Mouse (Mus musculus) cerebellum, adult 2 months (tissue): ENCODE data around the gene Cadps. TPM values are rescaled to one million over a fixed set of nuclear protein-coding genes. Genes with fewer than 3 reads are reported as not detected.

ENCODE experiments used
- DNase-seq, 2 experiments: peaks; one replicate each; pipeline ENCODE4 v3.0.0; 2021
- H3K27ac ChIP-seq: fragments of 200-500 bp; 2 replicates; pipeline ENCODE4 v1.5.1; 2012; ENCODE audit warnings: low read length, control low read depth, inconsistent platforms; ENCODE audit not compliant: insufficient read depth
- H3K27me3 ChIP-seq: fragments of 200-500 bp; 2 replicates; pipeline ENCODE4 v1.6.1; 2012; ENCODE audit warnings: inconsistent platforms, mild to moderate bottlenecking, low read length, moderate library complexity; ENCODE audit not compliant: control insufficient read depth, insufficient read depth
- H3K4me1 ChIP-seq: fragments of 200-500 bp; 2 replicates; pipeline ENCODE4 v1.6.1; 2011; ENCODE audit warnings: low read length; ENCODE audit not compliant: control insufficient read depth, insufficient read depth
- H3K4me3 ChIP-seq: fragments of 200-500 bp; replicated peaks from 2 replicates; pipeline ENCODE3; 2011; ENCODE audit warnings: mild to moderate bottlenecking, low read depth, low read length, control low read depth; ENCODE audit not compliant: insufficient read depth
- CTCF ChIP-seq: fragments of 200-500 bp; IDR thresholded peaks from 2 replicates; pipeline ENCODE4 v1.5.1; 2011; ENCODE audit warnings: low read depth, mild to moderate bottlenecking, control low read depth, low read length, moderate library complexity, borderline replicate concordance; ENCODE audit not compliant: insufficient read depth
- POLR2A ChIP-seq: fragments of 200-500 bp; IDR thresholded peaks from 2 replicates; pipeline ENCODE4 v1.6.1; 2011; ENCODE audit warnings: low read length, control low read depth, borderline replicate concordance; ENCODE audit not compliant: insufficient read depth
- WGBS: fragments of 180-500 bp; shearing (Covaris S2); methylation state at CpG from one replicate; pipeline ENCODE4 v1.1.7; 2018; 5-methylcytosine and 5-hydroxymethylcytosine counted together
- polyA plus RNA-seq: library from polyadenylated mRNA; depleted of rRNA; stranded (reverse); fragments of >200 nt; gene quantifications from 2 replicates; pipeline ENCODE4 v1.2.3, GENCODE M21; 2012

Cadps gene
- polyA plus RNA-seq, 1 experiment = 165 TPM

DNA sequence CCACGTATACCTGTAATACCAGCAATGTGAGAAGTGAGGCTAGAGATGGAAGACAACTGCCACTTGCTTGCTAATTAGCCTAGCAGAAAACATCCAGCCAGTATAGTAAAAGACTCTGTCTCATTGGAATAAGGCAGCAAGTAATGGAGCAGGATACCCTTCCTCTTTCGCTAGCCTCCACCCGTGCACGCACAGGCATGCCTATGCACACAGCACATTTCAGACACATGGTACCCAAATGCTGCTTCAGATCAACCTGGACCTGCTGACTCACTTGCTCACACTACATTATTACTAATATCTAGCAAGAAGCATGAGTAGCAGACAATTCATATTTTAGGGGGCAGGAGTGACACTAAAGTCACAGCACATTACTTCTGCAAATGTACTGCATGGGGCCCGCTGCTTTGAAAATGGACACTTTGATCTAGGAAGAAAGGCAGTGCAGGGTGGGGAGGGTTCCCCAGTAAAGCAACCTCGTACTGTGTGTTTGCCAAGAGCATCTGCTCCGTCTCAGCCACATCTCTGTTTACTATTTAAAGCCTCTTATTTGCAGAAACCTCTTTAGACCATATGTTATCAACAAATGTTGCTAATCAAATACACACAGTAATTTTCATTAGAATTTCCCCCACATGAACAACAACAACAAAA, 263.8 kb downstream of the Cadps start:
- Histone ChIP-seq H3K4me3 (no peak overlapping the region), H3K27ac (no peak overlapping the region), H3K4me1 (peaks cover 16% of the 10 kb centered on the region), H3K27me3 (no peaks in the 10 kb centered on the region)
- no peak for DNase-seq
- 92% methylated on average over 7 of the region's 7 CpGs for WGBS
- TF ChIP-seq CTCF (no peak), POLR2A (no peak)

DNA sequence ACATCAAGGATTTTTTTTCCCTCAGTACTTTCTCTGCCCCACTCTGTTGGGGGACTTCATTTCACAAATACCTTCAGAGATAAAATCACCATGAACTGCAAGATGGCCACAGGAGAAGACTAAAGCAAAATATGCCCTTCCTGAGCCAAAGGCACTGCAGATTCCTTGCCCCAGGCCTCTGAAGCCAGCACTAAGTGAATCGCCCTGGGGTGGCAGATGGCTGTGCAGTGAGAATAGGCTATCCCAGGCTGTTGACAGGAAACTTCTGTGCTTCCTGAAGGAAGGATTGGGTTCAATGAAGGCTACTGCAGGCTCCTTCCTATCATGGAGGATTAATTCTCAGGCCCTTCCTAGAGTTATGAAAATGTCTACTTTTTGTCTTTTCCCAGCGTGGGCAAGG, 268.4 kb downstream of the Cadps start:
- H3K4me1 ChIP-seq = peaks cover 3% of the 10 kb centered on the region
- DNase-seq = peak; percentile 27 to 57
- no peak for TF ChIP-seq POLR2A
- TF ChIP-seq CTCF = no peak
- H3K27ac ChIP-seq = no peak overlapping the region
- no peaks in the 10 kb centered on the region for H3K27me3 ChIP-seq
- H3K4me3 ChIP-seq = no peak overlapping the region
- WGBS = 58% methylated on average over 2 of the region's 2 CpGs

DNA sequence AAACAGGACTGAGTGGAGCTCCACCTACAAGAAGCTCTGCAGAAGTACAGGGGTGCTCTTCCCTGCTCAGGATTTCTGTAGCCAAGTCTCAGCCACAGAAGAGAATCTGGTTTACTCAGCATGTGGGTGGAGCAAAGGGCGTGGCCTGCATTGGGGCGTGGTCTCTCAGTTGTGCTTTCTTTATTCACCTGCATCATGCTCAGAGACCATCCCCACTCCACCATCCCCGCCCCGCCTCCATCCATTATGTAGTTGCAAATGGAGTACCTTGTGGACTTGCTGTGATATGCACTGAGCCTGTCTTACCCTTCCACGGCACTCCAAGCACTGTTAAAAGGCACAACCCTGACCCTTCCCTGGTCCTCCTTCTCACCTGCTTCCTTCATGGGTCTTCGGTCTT, 271.5 kb downstream of the Cadps start:
- H3K27me3 ChIP-seq = no peaks in the 10 kb centered on the region
- H3K4me1 ChIP-seq = no peaks in the 10 kb centered on the region; the same call in none of the 2 replicates
- TF ChIP-seq CTCF (no peak), POLR2A (no peak)
- H3K27ac ChIP-seq = no peak overlapping the region
- WGBS = 71% methylated on average over 6 of the region's 6 CpGs
- DNase-seq = no peak
- H3K4me3 ChIP-seq = no peak overlapping the region

DNA sequence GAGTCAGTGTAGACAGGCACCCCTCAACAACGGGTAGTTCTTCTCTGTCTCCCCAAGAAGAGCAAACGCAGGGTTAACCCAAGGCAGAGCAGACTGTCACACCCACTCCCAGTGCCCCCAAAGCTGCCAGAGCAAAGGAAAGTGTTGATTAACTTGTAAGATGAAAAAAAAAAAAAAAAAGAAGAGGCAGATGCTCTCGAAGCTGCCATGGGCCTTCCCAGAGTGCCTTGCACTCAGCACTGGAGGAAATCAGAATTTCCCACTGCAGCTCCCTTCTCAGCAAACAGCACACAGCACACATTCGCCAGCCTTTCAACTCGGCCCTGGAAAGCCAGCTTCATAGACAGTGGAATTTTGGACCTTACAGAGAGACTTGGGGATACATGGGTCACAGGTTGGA, 271.9 kb downstream of the Cadps start:
- 75% methylated on average over 5 of the region's 5 CpGs for WGBS
- Histone ChIP-seq H3K27me3 (no peaks in the 10 kb centered on the region), H3K4me3 (no peak overlapping the region), H3K27ac (no peak overlapping the region), H3K4me1 (no peaks in the 10 kb centered on the region; the same call in 1 of the 2 replicates)
- TF ChIP-seq POLR2A (no peak), CTCF (no peak)
- DNase-seq = no peak

DNA sequence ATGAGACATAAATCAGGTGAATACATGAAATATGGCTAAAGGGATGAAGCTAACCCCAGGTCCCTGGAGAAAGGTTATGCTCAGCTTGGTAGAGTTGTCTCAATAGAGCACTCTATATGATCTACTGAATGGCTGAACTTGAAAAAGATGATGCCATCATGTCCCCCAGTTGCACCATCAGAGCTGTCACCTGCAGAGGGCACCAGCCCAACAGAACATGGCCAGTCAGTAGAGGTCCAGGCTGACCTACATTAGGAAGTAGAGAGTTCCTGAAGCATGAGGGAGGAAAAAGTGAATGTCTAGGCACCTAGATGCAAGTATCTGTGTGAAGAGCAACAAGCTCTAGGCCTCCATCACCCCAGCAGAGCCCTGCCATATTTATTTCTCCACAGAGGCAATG, 273.6 kb downstream of the Cadps start:
- DNase-seq = no peak
- no peak overlapping the region for H3K4me3 ChIP-seq
- no peaks in the 10 kb centered on the region for H3K4me1 ChIP-seq
- no peak overlapping the region for H3K27ac ChIP-seq
- H3K27me3 ChIP-seq = no peaks in the 10 kb centered on the region
- no peak for TF ChIP-seq POLR2A
- peak; percentile 40; the same call in 1 of the 2 replicates for TF ChIP-seq CTCF

DNA sequence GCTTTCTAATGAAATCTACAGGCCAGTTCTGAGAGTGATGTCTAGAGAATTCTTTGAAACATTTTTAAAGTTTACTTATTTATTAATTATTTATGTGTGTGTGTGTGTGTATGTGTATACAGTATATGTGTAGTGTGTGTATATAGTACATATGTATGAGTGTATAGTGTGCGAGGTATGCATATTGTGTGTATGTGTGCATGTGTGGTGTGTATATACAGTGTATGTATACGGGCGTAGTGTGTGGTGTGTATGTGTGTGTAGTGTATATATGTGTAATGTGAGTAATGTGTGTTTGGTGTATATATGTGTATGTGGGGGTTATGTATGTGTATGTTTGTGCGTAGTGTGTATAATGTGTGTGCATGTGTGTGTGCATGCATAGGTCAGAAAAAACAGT, 275.4 kb downstream of the Cadps start:
- Histone ChIP-seq H3K27ac (no peak overlapping the region), H3K4me3 (no peak overlapping the region), H3K27me3 (no peaks in the 10 kb centered on the region), H3K4me1 (no peaks in the 10 kb centered on the region)
- TF ChIP-seq POLR2A = no peak
- no peak for TF ChIP-seq CTCF
- WGBS = 97% methylated on average over 4 of the region's 4 CpGs
- no peak for DNase-seq

DNA sequence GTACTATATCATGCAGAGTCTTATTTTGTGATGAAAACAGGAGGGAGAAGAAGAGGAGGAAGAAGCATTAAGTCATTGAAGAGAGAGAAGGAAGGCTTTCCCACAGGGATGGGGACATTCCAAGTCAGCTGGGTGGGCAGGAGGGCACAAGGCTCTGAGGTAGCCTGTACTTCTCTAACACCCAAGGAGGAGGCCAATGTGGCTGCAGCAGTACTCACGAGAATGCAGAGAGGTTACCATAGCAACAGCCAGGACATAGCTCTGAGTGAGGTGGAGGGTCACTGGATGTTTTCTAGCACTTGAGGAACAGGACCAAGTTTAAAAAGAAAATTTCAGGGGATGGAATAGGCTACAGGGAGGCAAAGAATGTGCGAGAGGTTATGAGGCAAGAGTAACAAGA, 281.1 kb downstream of the Cadps start:
- H3K27ac ChIP-seq = no peak overlapping the region
- WGBS = 83% methylated on average over 2 of the region's 2 CpGs
- no peak for TF ChIP-seq CTCF
- TF ChIP-seq POLR2A = no peak
- no peak overlapping the region for H3K4me3 ChIP-seq
- 0 out of 2 replicates have a peak, but pooled peaks cover 2% of the 10 kb centered on the region for H3K4me1 ChIP-seq
- no peaks in the 10 kb centered on the region for H3K27me3 ChIP-seq
- no peak for DNase-seq

DNA sequence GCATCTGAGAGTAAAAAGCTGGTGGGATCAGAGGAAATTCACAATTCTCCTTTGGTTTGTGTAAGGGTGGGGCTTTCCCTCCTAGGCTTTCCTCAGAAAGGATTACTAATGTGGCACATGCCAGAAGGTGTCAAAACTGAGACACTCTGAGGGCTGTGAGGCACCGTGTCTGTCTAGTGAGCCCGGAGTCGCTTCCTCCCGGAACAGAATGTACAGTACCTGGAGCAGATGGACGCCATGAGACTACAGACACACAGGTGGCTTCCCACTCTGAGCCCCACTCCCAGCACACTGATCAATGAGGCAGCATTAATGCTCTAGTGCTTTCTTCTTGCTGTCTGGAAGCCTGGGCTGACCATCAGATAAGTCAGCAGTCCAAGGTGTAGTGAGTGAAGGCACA, 283.8 kb downstream of the Cadps start:
- Histone ChIP-seq H3K4me1 (0 out of 2 replicates have a peak, but pooled peaks cover 2% of the 10 kb centered on the region), H3K4me3 (no peak overlapping the region), H3K27me3 (no peaks in the 10 kb centered on the region), H3K27ac (no peak overlapping the region)
- WGBS = 41% methylated on average over 5 of the region's 5 CpGs
- TF ChIP-seq CTCF = no peak
- no peak for TF ChIP-seq POLR2A
- DNase-seq = no peak

DNA sequence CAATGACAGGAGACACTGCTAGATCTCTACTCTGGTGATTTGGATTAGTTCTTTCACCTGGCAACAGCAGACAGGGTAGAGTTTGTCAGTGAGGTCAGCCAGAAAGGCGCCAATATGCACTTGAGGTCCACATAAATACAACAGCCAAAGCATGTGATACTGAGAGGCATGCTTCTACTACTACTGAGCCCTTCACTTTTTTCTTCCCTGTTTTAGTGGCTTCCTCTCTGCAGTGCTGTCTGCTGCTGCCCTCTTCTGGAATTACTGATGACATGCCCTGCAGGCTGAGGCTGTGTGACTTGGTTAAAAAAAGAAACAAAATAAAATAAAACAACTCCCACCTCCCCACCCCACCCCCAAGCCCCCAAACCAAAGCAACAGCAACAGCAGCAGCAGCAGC, 291.8 kb downstream of the Cadps start:
- no peaks in the 10 kb centered on the region for H3K4me1 ChIP-seq
- TF ChIP-seq POLR2A (no peak), CTCF (peak; percentile 54; the same call in 1 of the 2 replicates)

More for the DNA sequence above, 291.8 kb downstream of the Cadps start:
- Histone ChIP-seq H3K27me3 (no peaks in the 10 kb centered on the region), H3K4me3 (no peak overlapping the region), H3K27ac (no peak overlapping the region)
- DNase-seq = peak in 1 of 2 experiments; percentile 17
- 47% methylated on average over 1 of the region's 1 CpGs for WGBS
